Mouse (Mus musculus) cerebellum, adult 9-11 months (tissue): Measurements from ENCODE around the gene Fbxl15.

Source experiments
- DNase-seq: peaks from one replicate; pipeline ENCODE4 v3.0.0; 2022

Gene Fbxl15

DNA sequence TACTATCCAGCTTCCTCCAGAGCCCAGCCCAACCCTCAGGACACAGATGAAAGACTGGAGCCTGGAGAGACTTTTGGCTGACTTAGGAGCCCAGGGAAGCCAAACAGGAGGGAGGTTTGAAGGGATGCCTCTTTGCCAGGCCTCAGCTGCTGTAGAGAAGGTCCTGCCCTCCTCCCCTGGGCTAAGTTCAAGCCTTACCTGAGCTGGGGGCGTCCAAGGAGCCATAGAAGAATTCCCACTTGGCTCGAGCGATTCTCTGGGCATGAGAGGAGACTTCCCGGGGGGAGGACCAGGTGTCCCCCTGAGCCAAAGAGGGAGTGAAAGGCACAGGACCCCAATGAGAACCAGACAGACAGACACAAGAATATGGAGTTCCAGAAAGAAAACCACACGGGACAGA is 4.3 kb upstream of the Fbxl15 start:
- DNase-seq: peak; percentile 58

DNA sequence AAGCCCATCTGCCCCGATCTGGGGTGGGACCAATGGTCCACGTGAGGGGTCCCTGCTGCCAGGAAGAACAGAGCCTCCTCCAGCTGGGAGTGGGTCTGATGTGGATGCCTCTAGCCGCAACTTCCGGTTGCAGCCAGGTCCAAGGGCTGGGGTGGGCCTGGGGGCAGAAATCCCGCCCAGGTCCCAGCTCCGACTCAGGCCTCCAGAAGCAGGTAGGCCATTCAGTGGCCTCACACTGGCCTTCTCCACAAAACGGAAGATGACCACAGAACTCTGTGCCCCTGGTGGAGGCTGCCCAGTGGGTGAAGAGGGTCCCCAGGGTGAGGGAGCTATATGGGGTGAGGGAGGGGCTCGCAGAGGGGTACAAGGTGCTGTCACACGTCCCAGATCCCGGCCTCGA is 3.6 kb upstream of the Fbxl15 start:
- peak; percentile 63 for DNase-seq

DNA sequence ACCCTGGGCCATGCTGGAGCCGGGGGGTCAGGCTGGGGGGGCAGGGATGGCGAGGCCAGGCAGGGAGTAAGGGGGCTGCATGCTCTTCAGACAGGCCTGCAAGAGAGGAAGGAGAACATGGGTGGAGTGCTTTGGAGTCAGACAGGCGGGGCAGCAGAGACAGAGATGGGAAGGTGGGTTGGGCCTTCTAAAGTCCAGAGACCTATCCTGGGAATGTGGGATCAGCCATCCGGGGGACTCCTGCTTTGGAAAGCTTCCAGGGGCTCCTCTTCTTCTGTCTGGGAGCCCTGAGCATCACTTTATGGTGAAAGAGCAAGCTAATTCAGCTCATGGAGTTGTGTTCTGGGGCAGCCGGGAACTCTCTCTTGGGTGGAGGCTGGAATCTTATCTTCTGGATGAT is 3.1 kb upstream of the Fbxl15 start:
- peak; percentile 66 for DNase-seq

GRCm38 (mm10) chr19:46326019-46326755 is 1.8 kb upstream of the Fbxl15 start:
- DNase-seq: peak; percentile 84

- peak; percentile 87 for DNase-seq
Measured at GRCm38 (mm10) chr19:46326756-46327305, 1.2 kb upstream of the Fbxl15 start, which contains the start of gene Psd. TSS of gene Psd (minus strand) at chr19:46327156.

- DNase-seq: no peak
Measured at GRCm38 (mm10) chr19:46327531-46328064, 386 bp upstream of the Fbxl15 start.

GRCm38 (mm10) chr19:46329031-46329641 is 1.2 kb downstream of the Fbxl15 start:
- peak; percentile 80 for DNase-seq

- peak; percentile 88 for DNase-seq
Measured at GRCm38 (mm10) chr19:46329951-46330350, 2.0 kb downstream of the Fbxl15 start.

- peak; percentile 70 for DNase-seq
Measured at GRCm38 (mm10) chr19:46330696-46331095, 2.7 kb downstream of the Fbxl15 start.

DNA sequence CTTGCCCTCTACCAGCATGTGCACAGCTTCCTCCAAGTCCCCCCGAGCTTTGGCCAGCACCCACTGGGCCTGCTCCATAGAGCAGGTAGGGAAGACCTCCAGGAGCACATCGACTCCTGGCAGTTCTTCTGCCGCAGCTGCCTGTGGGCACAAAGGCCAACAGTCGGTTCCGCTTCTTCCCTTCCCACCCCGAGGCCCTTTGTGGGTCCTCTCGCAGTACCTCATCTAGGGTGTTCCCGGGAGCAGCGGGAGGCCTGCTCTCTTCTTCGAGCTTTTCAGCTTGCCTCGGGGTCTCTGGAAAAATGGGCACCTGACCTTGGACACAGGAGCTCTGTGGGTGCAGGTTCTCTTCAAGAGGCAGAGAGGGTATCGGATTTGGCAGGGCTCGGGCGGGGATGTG is 3.3 kb downstream of the Fbxl15 start:
- peak; percentile 67 for DNase-seq

DNA sequence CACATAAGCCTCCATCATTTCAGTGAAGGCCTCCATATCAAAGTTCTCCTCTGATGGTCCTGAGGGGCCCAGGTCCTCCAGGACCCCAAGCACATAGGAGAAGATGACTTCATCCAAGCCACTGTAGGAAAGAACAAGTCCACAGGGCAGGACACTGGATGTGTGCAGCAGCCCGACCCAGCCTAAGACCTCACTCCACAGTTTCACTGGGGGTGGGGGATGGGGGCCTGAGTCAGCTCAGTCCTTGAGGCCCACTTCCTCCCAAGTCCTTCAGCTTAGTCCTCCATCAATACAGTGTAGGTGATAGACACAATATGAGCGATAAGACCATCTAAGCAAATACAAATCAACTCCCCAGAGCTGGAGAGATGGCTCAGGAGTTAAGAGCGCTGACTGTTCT is 4.0 kb downstream of the Fbxl15 start:
- DNase-seq: peak; percentile 46

- DNase-seq: peak; percentile 62
Measured at GRCm38 (mm10) chr19:46332721-46333339, 4.8 kb downstream of the Fbxl15 start.

- peak; percentile 85 for DNase-seq
Measured at GRCm38 (mm10) chr19:46333906-46334305, 5.9 kb downstream of the Fbxl15 start.

DNA sequence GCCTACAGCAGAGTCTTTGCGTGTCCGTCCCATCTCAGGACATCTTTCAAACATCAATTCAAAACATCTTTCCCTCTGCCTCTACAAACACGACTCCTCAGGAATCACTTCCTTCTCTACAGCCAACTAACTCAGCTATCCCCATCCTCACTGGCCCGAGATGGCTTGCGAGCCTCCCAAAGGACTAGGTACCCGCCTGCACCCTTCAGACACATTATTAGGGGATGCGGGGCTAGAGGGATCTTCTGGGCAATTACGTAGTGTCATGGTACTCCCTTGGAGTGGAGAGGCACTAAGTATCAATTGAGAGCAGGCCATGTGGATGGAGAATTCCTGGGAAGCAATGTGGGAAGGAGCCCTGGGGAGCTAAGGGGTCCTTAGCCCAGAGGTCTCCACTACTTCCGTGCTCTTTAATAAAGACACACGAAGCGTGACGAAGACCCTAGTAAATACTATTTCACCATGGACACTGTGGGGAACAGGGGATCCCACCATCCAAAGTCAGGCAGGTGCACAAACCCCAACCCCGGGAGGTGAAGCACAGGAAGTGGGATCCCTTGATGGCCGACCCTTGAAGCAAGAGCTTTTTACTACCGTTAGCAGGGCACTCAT is 9.8 kb downstream of the Fbxl15 start:
- DNase-seq: no peak

GRCm38 (mm10) chr19:46338331-46338936 is 10.4 kb downstream of the Fbxl15 start, which contains the start of gene Cuedc2:
TSS of gene Cuedc2 (minus strand) at chr19:46338702.
- peak; percentile 98 for DNase-seq

- DNase-seq: no peak
Measured at GRCm38 (mm10) chr19:46338942-46339286, 10.9 kb downstream of the Fbxl15 start.

DNA sequence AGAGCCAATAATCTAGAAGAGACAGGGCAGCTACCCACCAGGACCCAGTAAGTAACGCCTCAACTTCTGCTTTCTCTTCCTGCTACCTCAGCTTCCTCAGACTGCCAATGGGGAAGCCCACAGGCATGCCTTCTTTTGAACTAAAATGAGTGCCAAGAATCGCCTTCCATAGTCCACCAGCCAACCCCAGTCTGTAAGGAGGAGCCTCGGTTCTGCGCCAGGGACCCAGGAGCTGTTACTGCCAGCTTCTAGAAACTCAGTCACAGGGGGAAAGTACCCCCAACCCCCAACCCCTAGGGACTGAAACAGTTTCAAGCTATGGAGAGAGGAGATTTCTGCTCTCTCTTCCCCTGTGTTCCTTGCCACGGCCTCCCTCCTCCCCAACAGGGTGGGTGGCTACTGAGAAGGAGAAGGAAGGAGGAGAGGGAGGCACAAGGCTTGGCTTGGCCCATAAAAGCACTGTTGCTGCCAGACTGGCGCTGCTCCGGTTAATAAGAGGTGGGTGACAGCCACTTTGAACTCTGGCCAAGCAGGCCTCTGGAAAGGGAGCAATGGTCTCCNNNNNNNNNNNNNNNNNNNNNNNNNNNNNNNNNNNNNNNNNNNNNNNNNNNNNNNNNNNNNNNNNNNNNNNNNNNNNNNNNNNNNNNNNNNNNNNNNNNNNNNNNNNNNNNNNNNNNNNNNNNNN is 11.4 kb downstream of the Fbxl15 start:
- peak; percentile 77 for DNase-seq

GRCm38 (mm10) chr19:46344710-46345419 is 16.9 kb downstream of the Fbxl15 start:
- DNase-seq: no peak

DNA sequence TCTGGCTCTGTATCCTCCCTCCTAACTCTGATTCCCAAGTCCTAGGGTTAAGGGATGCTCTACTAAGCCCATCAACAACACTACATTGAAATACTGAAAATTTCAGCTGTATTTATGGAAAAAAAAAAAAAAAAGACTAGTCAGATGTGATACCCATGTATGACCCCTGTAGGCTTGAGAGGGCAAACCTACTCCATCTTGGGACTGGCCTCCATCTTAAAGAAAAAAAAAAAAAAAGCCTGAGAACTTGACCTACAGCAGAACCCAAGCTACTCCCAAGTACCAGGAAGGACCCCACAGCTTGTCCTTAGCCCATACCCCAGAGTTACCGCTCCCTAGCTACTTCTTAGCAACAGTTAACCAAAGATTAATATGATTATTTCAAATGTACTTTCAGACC is 19.2 kb downstream of the Fbxl15 start:
- DNase-seq: peak; percentile 6

- peak; percentile 53 for DNase-seq
Measured at GRCm38 (mm10) chr19:46347936-46348668, 20.1 kb downstream of the Fbxl15 start.
